Mouse (Mus musculus) midbrain, embryonic 12.5 days (tissue): ENCODE results near the gene Itgav. TPM values are rescaled to one million over a fixed set of nuclear protein-coding genes. Genes with fewer than 3 reads are reported as not detected.

Source experiments
- ATAC-seq: fragments of 200-750 bp; cut with Nextera tagmentation; 2 replicates; pipeline ENCODE4 v1.8.0; 2017; ENCODE audit warnings: low read depth, moderate TSS enrichment, moderate library complexity; ENCODE audit not compliant: low FRiP score
- H3K27ac ChIP-seq: fragments of 300-500 bp; sonication (generic); replicated peaks from 2 replicates; pipeline ENCODE4 v1.5.1; 2016; ENCODE audit warnings: mild to moderate bottlenecking
- H3K27me3 ChIP-seq: fragments of 300-500 bp; sonication (generic); 2 replicates; pipeline ENCODE4 v1.6.1; 2016; ENCODE audit warnings: mild to moderate bottlenecking
- H3K36me3 ChIP-seq: fragments of 300-500 bp; sonication (generic); 2 replicates; pipeline ENCODE4 v1.6.1; 2016
- H3K4me1 ChIP-seq: fragments of 300-500 bp; sonication (generic); 2 replicates; pipeline ENCODE4 v1.6.1; 2016
- H3K4me2 ChIP-seq: fragments of 300-500 bp; sonication (generic); replicated peaks from 2 replicates; pipeline ENCODE4 v1.6.1; 2016; ENCODE audit warnings: mild to moderate bottlenecking, moderate library complexity
- H3K4me3 ChIP-seq: fragments of 300-500 bp; sonication (generic); 2 replicates; pipeline ENCODE4 v1.5.1; 2016; ENCODE audit warnings: mild to moderate bottlenecking
- H3K9ac ChIP-seq: fragments of 300-500 bp; sonication (generic); replicated peaks from 2 replicates; pipeline ENCODE4 v1.6.1; 2016; ENCODE audit warnings: mild to moderate bottlenecking, moderate library complexity
- H3K9me3 ChIP-seq: fragments of 300-500 bp; sonication (generic); 2 replicates; pipeline ENCODE4 v1.6.1; 2016; ENCODE audit warnings: mild to moderate bottlenecking
- WGBS: fragments of 180-500 bp; shearing (Covaris S2); methylation state at CpG from one replicate; pipeline ENCODE4 v1.1.7; 2016; 5-methylcytosine and 5-hydroxymethylcytosine counted together
- polyA plus RNA-seq: library from polyadenylated mRNA; unstranded; fragments of >200 nt; fragmentation: Nextera tagmentation; extraction: Ambion mirVana; gene quantifications from 2 replicates; pipeline ENCODE4 v1.2.1, GENCODE M21; 2016

Gene Itgav
- polyA plus RNA-seq, 1 experiment from 2014 or later: 42.2 TPM

- Histone ChIP-seq H3K4me2 (no peak overlapping the region), H3K4me3 (no peak overlapping the region), H3K9me3 (no peaks in the 10 kb centered on the region), H3K36me3 (peaks cover 7% of the 10 kb centered on the region), H3K27ac (no peak overlapping the region), H3K27me3 (no peaks in the 10 kb centered on the region), H3K9ac (no peak overlapping the region), H3K4me1 (no peaks in the 10 kb centered on the region)
- ATAC-seq: no peak
- WGBS: 96% methylated on average over 5 of the region's 5 CpGs
Observed at GRCm38 (mm10) chr2:83736836-83737235, 12.6 kb downstream of the Itgav start.

GRCm38 (mm10) chr2:83738586-83739251, 14.5 kb downstream of the Itgav start:
- no peak for ATAC-seq
- no peaks in the 10 kb centered on the region for H3K4me1 ChIP-seq
- 90% methylated on average over 14 of the region's 14 CpGs for WGBS

GRCm38 (mm10) chr2:83739461-83740124, 15.4 kb downstream of the Itgav start:
- no peak for ATAC-seq
- WGBS: 72% methylated on average over 9 of the region's 9 CpGs
- no peaks in the 10 kb centered on the region for H3K4me1 ChIP-seq
- H3K4me2 ChIP-seq: no peak overlapping the region
- no peak overlapping the region for H3K9ac ChIP-seq
- no peaks in the 10 kb centered on the region for H3K27me3 ChIP-seq
- no peak overlapping the region for H3K27ac ChIP-seq
- no peaks in the 10 kb centered on the region for H3K9me3 ChIP-seq
- peaks cover 7% of the 10 kb centered on the region for H3K36me3 ChIP-seq
- H3K4me3 ChIP-seq: no peak overlapping the region

More at GRCm38 (mm10) chr2:83738586-83739251, 14.5 kb downstream of the Itgav start:
- Histone ChIP-seq H3K4me2 (no peak overlapping the region), H3K27ac (no peak overlapping the region), H3K9me3 (no peaks in the 10 kb centered on the region), H3K4me3 (no peak overlapping the region), H3K27me3 (no peaks in the 10 kb centered on the region), H3K9ac (no peak overlapping the region), H3K36me3 (peaks cover 7% of the 10 kb centered on the region)

- no peaks in the 10 kb centered on the region for H3K4me1 ChIP-seq
- H3K9ac ChIP-seq: no peak overlapping the region
- H3K36me3 ChIP-seq: peaks cover 7% of the 10 kb centered on the region
- ATAC-seq: no peak
- no peak overlapping the region for H3K4me3 ChIP-seq
- H3K9me3 ChIP-seq: no peaks in the 10 kb centered on the region
- 43% methylated on average over 5 of the region's 5 CpGs for WGBS
- H3K27me3 ChIP-seq: no peaks in the 10 kb centered on the region
- H3K4me2 ChIP-seq: 0 out of 2 replicates have a peak overlapping the region, but pooled peaks have one; percentile 9
- H3K27ac ChIP-seq: no peak overlapping the region
Observed at GRCm38 (mm10) chr2:83740601-83741031, 16.4 kb downstream of the Itgav start.

- Histone ChIP-seq H3K9me3 (no peaks in the 10 kb centered on the region), H3K9ac (no peak overlapping the region), H3K36me3 (no peaks in the 10 kb centered on the region), H3K27me3 (no peaks in the 10 kb centered on the region), H3K4me3 (no peak overlapping the region), H3K4me2 (no peak overlapping the region), H3K27ac (no peak overlapping the region), H3K4me1 (no peaks in the 10 kb centered on the region)
- WGBS: 58% methylated on average over 9 of the region's 9 CpGs
- ATAC-seq: no peak
Observed at GRCm38 (mm10) chr2:83742210-83742609, 18.0 kb downstream of the Itgav start.

- H3K4me2 ChIP-seq: no peak overlapping the region
- no peak for ATAC-seq
- H3K27me3 ChIP-seq: no peaks in the 10 kb centered on the region
- H3K9me3 ChIP-seq: no peaks in the 10 kb centered on the region
- 95% methylated on average over 2 of the region's 2 CpGs for WGBS
- H3K4me1 ChIP-seq: no peaks in the 10 kb centered on the region
- no peak overlapping the region for H3K9ac ChIP-seq
- no peaks in the 10 kb centered on the region for H3K36me3 ChIP-seq
- no peak overlapping the region for H3K27ac ChIP-seq
- no peak overlapping the region for H3K4me3 ChIP-seq
Observed at GRCm38 (mm10) chr2:83742836-83743235, 18.6 kb downstream of the Itgav start.

- H3K27ac ChIP-seq: no peak overlapping the region
- no peaks in the 10 kb centered on the region for H3K27me3 ChIP-seq
- H3K4me1 ChIP-seq: no peaks in the 10 kb centered on the region
- H3K36me3 ChIP-seq: peaks cover 9% of the 10 kb centered on the region; the same call in 1 of the 2 replicates
- 83% methylated on average over 9 of the region's 9 CpGs for WGBS
- H3K4me2 ChIP-seq: no peak overlapping the region
- no peaks in the 10 kb centered on the region for H3K9me3 ChIP-seq
- no peak overlapping the region for H3K4me3 ChIP-seq
- no peak for ATAC-seq
- H3K9ac ChIP-seq: no peak overlapping the region
Observed at GRCm38 (mm10) chr2:83744276-83744952, 20.2 kb downstream of the Itgav start.

- WGBS: 81% methylated on average over 6 of the region's 6 CpGs
- ATAC-seq: no peak
Observed at GRCm38 (mm10) chr2:83745257-83745656, 21.1 kb downstream of the Itgav start.

GRCm38 (mm10) chr2:83748581-83749118, 24.5 kb downstream of the Itgav start:
- Histone ChIP-seq H3K27ac (no peak overlapping the region), H3K4me2 (no peak overlapping the region), H3K36me3 (peaks cover 9% of the 10 kb centered on the region; the same call in 1 of the 2 replicates), H3K4me3 (no peak overlapping the region), H3K9ac (no peak overlapping the region), H3K9me3 (no peaks in the 10 kb centered on the region), H3K27me3 (no peaks in the 10 kb centered on the region), H3K4me1 (no peaks in the 10 kb centered on the region)
- 98% methylated on average over 10 of the region's 10 CpGs for WGBS
- no peak for ATAC-seq

More at GRCm38 (mm10) chr2:83745257-83745656, 21.1 kb downstream of the Itgav start:
- peaks cover 9% of the 10 kb centered on the region; the same call in 1 of the 2 replicates for H3K36me3 ChIP-seq
- H3K4me1 ChIP-seq: no peaks in the 10 kb centered on the region
- no peaks in the 10 kb centered on the region for H3K27me3 ChIP-seq
- no peak overlapping the region for H3K4me3 ChIP-seq
- no peak overlapping the region for H3K27ac ChIP-seq
- H3K9me3 ChIP-seq: no peaks in the 10 kb centered on the region
- H3K4me2 ChIP-seq: no peak overlapping the region
- H3K9ac ChIP-seq: no peak overlapping the region

GRCm38 (mm10) chr2:83753008-83753407, 28.8 kb downstream of the Itgav start:
- 89% methylated on average over 5 of the region's 5 CpGs for WGBS
- Histone ChIP-seq H3K27ac (no peak overlapping the region), H3K9ac (no peak overlapping the region), H3K36me3 (peaks cover 9% of the 10 kb centered on the region; the same call in 1 of the 2 replicates), H3K4me2 (no peak overlapping the region), H3K27me3 (no peaks in the 10 kb centered on the region), H3K9me3 (no peaks in the 10 kb centered on the region), H3K4me1 (no peaks in the 10 kb centered on the region), H3K4me3 (no peak overlapping the region)
- ATAC-seq: no peak

- Histone ChIP-seq H3K9ac (no peak overlapping the region), H3K4me3 (no peak overlapping the region), H3K27me3 (no peaks in the 10 kb centered on the region), H3K4me1 (peaks cover 9% of the 10 kb centered on the region), H3K27ac (no peak overlapping the region), H3K9me3 (no peaks in the 10 kb centered on the region), H3K36me3 (no peaks in the 10 kb centered on the region; the same call in 1 of the 2 replicates), H3K4me2 (no peak overlapping the region)
- ATAC-seq: no peak
- WGBS: 85% methylated on average over 5 of the region's 5 CpGs
Observed at GRCm38 (mm10) chr2:83754306-83754837, 30.2 kb downstream of the Itgav start.
